Mouse (Mus musculus): ENCODE data around the gene Gm21488. TPM values are rescaled to one million over a fixed set of nuclear protein-coding genes. Genes with fewer than 3 reads are reported as not detected.
"Not testable (repeated sequence)": the region's sequence is repeated elsewhere in the genome, so short reads cannot be mapped to it uniquely, and the experiment has no call there.

The Gm21488 gene
- polyA plus RNA-seq (2015; fragmentation: Nextera tagmentation; extraction: Ambion mirVana): not detected in 2 replicates

DNA sequence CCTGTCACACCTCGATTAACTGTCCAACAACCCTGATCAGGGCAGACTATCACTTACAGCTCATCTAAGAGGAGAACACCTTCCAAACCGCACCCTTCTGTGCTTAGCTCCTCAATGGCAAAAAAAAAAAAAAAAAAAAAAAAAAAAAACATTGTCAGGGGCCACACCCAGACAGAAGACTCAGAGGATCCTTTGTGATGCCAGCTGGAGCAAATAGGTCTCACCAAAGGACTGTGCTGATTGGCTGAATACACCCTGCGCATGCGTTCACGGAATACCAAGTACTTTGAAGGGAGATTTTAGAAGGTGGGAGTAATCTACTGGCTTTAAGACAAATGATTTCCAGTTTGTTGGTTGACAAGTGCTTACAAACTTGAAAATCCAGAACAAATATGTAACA lies at the start of gene Gm21488:
Gene Gm21488, minus strand, starts transcription at position 101 of the 400 bp plus-strand sequence.
- not testable (repeated sequence) for H3K27me3 ChIP-seq; H3K4me1 ChIP-seq; ATAC-seq (replicated peaks); H3K9me3 ChIP-seq; H3K27ac ChIP-seq (replicated peaks); H3K9ac ChIP-seq (replicated peaks); H3K4me2 ChIP-seq (replicated peaks); H3K4me3 ChIP-seq; H3K36me3 ChIP-seq
- WGBS: no CpG with 5 or more reads among the region's 5 CpGs
